Mouse (Mus musculus): ENCODE measurements around the gene Pold4. TPM values are rescaled to one million over a fixed set of nuclear protein-coding genes. Genes with fewer than 3 reads are reported as not detected.
A peak's percentile ranks its signal among the peaks of the same experiment; 100 is the strongest.

The Pold4 gene
- polyA plus RNA-seq, 2 experiments = 12.9 to 15.2 TPM

DNA sequence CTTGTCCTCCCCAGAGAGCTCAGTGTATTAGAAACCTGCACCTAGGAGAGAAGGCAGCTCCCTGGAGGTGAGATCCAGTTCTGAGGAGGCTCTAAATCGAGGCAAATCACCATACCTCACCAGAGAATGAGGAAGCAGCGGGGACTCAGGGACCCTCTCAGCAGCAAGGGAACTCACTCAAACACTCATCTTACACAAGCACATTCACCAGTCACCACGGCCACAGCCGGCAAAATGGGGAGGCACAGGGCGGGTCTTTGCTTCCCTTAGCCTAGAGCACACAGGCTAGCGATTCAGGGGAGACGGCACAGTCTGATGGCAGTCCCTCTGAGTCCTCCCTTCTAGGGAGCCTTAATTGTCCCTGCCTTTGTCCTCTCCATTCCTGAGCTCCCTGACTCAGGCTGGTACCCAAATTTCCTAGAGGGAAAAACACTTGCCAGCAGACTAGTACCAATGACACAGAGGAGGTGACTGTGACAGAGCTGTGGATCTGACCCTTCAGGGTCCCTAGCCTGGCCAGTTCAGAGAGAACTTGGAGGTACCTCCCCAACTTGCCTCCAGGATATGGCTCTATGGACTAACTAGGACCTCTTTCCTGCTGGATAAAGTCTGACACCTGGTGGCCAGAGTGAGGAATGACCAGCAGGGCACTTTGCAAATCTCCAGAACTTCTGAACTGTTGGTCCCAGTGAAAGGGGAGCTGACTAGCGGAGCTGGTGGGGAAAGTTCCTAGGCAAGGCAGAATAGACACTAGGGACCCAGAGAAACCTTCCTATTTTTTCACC lies 3.6 kb upstream of the Pold4 start:
- Histone ChIP-seq H3K4me1 (replicated peaks; ENCODE audit: control insufficient read depth in 2 of 2, insufficient read depth in 2 of 2, low read length in 1 of 2) (peaks cover 5 to 14% of the 10 kb centered on the region in 2 experiments; a peak in 3 of 4 replicates), H3K9me3 (ENCODE audit: control insufficient read depth, low read length) (no peaks in the 10 kb centered on the region), H3K27me3 (ENCODE audit: control insufficient read depth, insufficient read depth, low read length) (peaks cover 2% of the 10 kb centered on the region; the same call in 1 of the 2 replicates), H3K9ac (replicated peaks) (no peak overlapping the region), H3K4me3 (ENCODE audit: insufficient read depth in 1 of 2, low read depth in 2 of 2, low read length in 2 of 2) (no peak overlapping the region), H3K36me3 (replicated peaks; ENCODE audit: control insufficient read depth, insufficient read depth, low read depth) (no peaks in the 10 kb centered on the region), H3K4me2 (ENCODE audit: low read depth) (no peak overlapping the region), H3K27ac (no peak overlapping the region)
- peak; percentile 57 to 74 (median 68) for DNase-seq (ENCODE audit: low read depth in 3 of 3, low spot score in 3 of 3)
- no peak for ATAC-seq (ENCODE audit: insufficient read depth)
- peak; percentile 96 for TF ChIP-seq CTCF (IDR thresholded peaks at IDR 0.05; ENCODE audit: low read depth)
- no peak for TF ChIP-seq EP300 (IDR thresholded peaks at IDR 0.05; ENCODE audit: low read depth)
- WGBS (ENCODE audit: insufficient replicate concordance) = 4% methylated on average over 8 of the region's 8 CpGs

DNA sequence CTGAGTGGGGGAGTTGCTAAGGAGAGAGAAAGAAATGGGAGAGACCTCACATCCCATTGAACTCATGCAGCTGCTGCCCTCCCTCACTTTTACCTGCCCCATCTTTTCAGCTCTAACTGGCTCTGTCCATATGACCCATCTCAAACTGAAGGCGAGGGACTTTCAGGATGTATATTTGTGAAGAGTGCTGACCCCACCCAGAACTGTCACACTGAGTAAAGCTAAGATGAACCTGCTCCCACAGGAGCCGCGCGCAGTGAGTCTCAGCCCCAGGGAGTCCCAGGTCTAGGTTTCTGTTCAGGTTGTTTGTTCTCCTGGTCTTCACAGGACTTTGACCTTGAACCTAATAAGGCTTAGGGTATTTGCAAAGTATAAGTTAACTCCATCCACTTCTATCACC lies 2.8 kb upstream of the Pold4 start:
- ATAC-seq (ENCODE audit: insufficient read depth) = no peak
- no peak for DNase-seq (ENCODE audit: low read depth in 3 of 3, low spot score in 3 of 3)
- Histone ChIP-seq H3K9ac (replicated peaks) (no peak overlapping the region), H3K4me2 (ENCODE audit: low read depth) (no peak overlapping the region), H3K27me3 (ENCODE audit: control insufficient read depth, insufficient read depth, low read length) (peaks cover 2% of the 10 kb centered on the region; the same call in 1 of the 2 replicates), H3K36me3 (replicated peaks; ENCODE audit: control insufficient read depth, insufficient read depth, low read depth) (no peaks in the 10 kb centered on the region), H3K4me1 (replicated peaks; ENCODE audit: control insufficient read depth in 2 of 2, insufficient read depth in 2 of 2, low read length in 1 of 2) (peaks cover 5 to 13% of the 10 kb centered on the region in 2 experiments; a peak in 3 of 4 replicates), H3K4me3 (ENCODE audit: insufficient read depth in 1 of 2, low read depth in 2 of 2, low read length in 2 of 2) (no peak overlapping the region), H3K27ac (no peak overlapping the region), H3K9me3 (ENCODE audit: control insufficient read depth, low read length) (no peaks in the 10 kb centered on the region)
- TF ChIP-seq EP300 (IDR thresholded peaks at IDR 0.05; ENCODE audit: low read depth) = no peak
- 72% methylated on average over 4 of the region's 4 CpGs for WGBS (ENCODE audit: insufficient replicate concordance)

- TF ChIP-seq EP300 (IDR thresholded peaks at IDR 0.05; ENCODE audit: low read depth) (no peak), CTCF (IDR thresholded peaks at IDR 0.05; ENCODE audit: low read depth) (no peak)
- no peaks in the 10 kb centered on the region for H3K9me3 ChIP-seq (ENCODE audit: control insufficient read depth, low read length)
Measured at GRCm38 (mm10) chr19:4229451-4230076, 2.1 kb upstream of the Pold4 start.

DNA sequence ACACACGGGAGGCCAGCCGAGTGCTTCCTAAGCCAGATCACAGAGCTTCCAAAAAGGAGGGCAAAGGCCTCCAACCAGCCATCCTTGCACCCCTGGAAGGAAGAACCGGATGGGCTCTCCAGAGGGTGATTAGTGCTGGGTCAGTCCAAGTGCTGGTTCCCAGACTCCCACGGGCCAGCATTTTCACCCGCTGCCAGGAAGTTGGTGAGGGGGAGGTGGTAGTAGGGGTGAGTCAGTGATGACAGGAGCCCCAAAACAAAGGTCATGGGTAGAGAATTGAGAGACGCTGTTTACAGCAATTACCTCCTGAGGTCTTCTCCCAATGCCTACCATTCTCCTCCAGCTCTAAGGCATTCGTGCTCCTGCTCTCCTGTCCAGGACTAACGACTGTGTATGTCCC lies 1.3 kb upstream of the Pold4 start:
- TF ChIP-seq EP300 (IDR thresholded peaks at IDR 0.05; ENCODE audit: low read depth) = no peak
- no peak for TF ChIP-seq CTCF (IDR thresholded peaks at IDR 0.05; ENCODE audit: low read depth)
- H3K9ac ChIP-seq (replicated peaks) = no peak overlapping the region
- 63% methylated on average over 8 of the region's 8 CpGs for WGBS (ENCODE audit: insufficient replicate concordance)
- H3K36me3 ChIP-seq (replicated peaks; ENCODE audit: control insufficient read depth, insufficient read depth, low read depth) = no peaks in the 10 kb centered on the region
- H3K9me3 ChIP-seq (ENCODE audit: control insufficient read depth, low read length) = no peaks in the 10 kb centered on the region
- H3K4me3 ChIP-seq (ENCODE audit: insufficient read depth in 1 of 2, low read depth in 2 of 2, low read length in 2 of 2) = no peak overlapping the region
- peaks cover 5 to 13% of the 10 kb centered on the region in 2 experiments; a peak in 3 of 4 replicates for H3K4me1 ChIP-seq (replicated peaks; ENCODE audit: control insufficient read depth in 2 of 2, insufficient read depth in 2 of 2, low read length in 1 of 2)
- H3K4me2 ChIP-seq (ENCODE audit: low read depth) = no peak overlapping the region
- DNase-seq (ENCODE audit: low read depth in 3 of 3, low spot score in 3 of 3) = no peak
- peaks cover 2% of the 10 kb centered on the region; the same call in 1 of the 2 replicates for H3K27me3 ChIP-seq (ENCODE audit: control insufficient read depth, insufficient read depth, low read length)
- no peak for ATAC-seq (ENCODE audit: insufficient read depth)
- H3K27ac ChIP-seq = no peak overlapping the region

More at GRCm38 (mm10) chr19:4229451-4230076, 2.1 kb upstream of the Pold4 start:
- Histone ChIP-seq H3K4me2 (ENCODE audit: low read depth) (no peak overlapping the region), H3K9ac (replicated peaks) (no peak overlapping the region), H3K4me3 (ENCODE audit: insufficient read depth in 1 of 2, low read depth in 2 of 2, low read length in 2 of 2) (no peak overlapping the region), H3K27me3 (ENCODE audit: control insufficient read depth, insufficient read depth, low read length) (peaks cover 2% of the 10 kb centered on the region; the same call in 1 of the 2 replicates), H3K36me3 (replicated peaks; ENCODE audit: control insufficient read depth, insufficient read depth, low read depth) (no peaks in the 10 kb centered on the region), H3K27ac (no peak overlapping the region), H3K4me1 (replicated peaks; ENCODE audit: control insufficient read depth in 2 of 2, insufficient read depth in 2 of 2, low read length in 1 of 2) (peaks cover 5 to 13% of the 10 kb centered on the region in 2 experiments; a peak in 3 of 4 replicates)
- WGBS (ENCODE audit: insufficient replicate concordance) = 53% methylated on average over 6 of the region's 9 CpGs
- no peak for DNase-seq (ENCODE audit: low read depth in 3 of 3, low spot score in 3 of 3)
- no peak for ATAC-seq (ENCODE audit: insufficient read depth)

DNA sequence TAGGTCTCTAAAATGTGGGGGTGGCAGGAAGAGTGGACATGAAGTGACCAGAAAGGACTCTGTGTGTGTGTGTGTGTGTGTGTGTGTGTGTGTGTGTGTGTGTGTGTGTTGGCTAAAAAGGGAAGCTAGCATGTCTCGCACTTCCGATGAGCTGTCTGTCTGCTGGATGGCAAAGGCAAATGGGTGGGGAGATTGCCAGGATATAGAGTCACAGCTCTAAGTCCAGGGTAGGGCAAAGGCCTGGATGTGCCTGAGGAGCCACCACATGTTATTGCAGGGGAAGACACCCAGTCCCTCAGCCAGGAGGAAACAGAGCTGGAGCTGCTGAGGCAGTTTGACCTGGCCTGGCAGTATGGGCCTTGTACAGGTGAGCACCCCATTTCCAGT lies 480 bp downstream of the Pold4 start:
- H3K4me2 ChIP-seq (ENCODE audit: low read depth) = peak overlapping the region; percentile 82
- no peaks in the 10 kb centered on the region; the same call in 1 of the 2 replicates for H3K27me3 ChIP-seq (ENCODE audit: control insufficient read depth, insufficient read depth, low read length)
- H3K9ac ChIP-seq (replicated peaks) = peak overlapping the region; percentile 63
- 10% methylated on average over 2 of the region's 2 CpGs for WGBS (ENCODE audit: insufficient replicate concordance)
- peaks cover 5 to 13% of the 10 kb centered on the region in 2 experiments; a peak in 3 of 4 replicates for H3K4me1 ChIP-seq (replicated peaks; ENCODE audit: control insufficient read depth in 2 of 2, insufficient read depth in 2 of 2, low read length in 1 of 2)
- ATAC-seq (ENCODE audit: insufficient read depth) (no peak), DNase-seq (ENCODE audit: low read depth in 3 of 3, low spot score in 3 of 3) (peak in 1 of 3 experiments; percentile 17)
- H3K27ac ChIP-seq = peak overlapping the region; percentile 72
- H3K4me3 ChIP-seq (ENCODE audit: insufficient read depth in 1 of 2, low read depth in 2 of 2, low read length in 2 of 2) = peak overlapping the region; percentile 68 to 95
- TF ChIP-seq EP300 (IDR thresholded peaks at IDR 0.05; ENCODE audit: low read depth) = no peak
- TF ChIP-seq CTCF (IDR thresholded peaks at IDR 0.05; ENCODE audit: low read depth) = no peak
- no peaks in the 10 kb centered on the region for H3K36me3 ChIP-seq (replicated peaks; ENCODE audit: control insufficient read depth, insufficient read depth, low read depth)
- no peaks in the 10 kb centered on the region for H3K9me3 ChIP-seq (ENCODE audit: control insufficient read depth, low read length)

Data from liver, embryonic 14.5 days (tissue).